Mouse (Mus musculus) spleen, adult 2 months (tissue): ENCODE data around the gene Fam166a.

ENCODE experiments used
- CTCF ChIP-seq: fragments of 200-500 bp; IDR thresholded peaks from 2 replicates; pipeline ENCODE4 v1.5.1; 2011; ENCODE audit warnings: mild to moderate bottlenecking, inconsistent platforms; ENCODE audit not compliant: insufficient read depth, insufficient read length, insufficient replicate concordance; ENCODE audit errors: extremely low read depth
- POLR2A ChIP-seq: fragments of 200-500 bp; IDR thresholded peaks from 2 replicates; pipeline ENCODE4 v1.6.1; 2011; ENCODE audit warnings: low read depth, low read length, inconsistent platforms

GRCm38 (mm10) chr2:25169778-25170177 is 48.8 kb upstream of the Fam166a start:
- no peak for TF ChIP-seq CTCF
- TF ChIP-seq POLR2A: no peak
